Mouse (Mus musculus): Measurements from ENCODE around the gene Tm7sf2. TPM values are rescaled to one million over a fixed set of nuclear protein-coding genes. Genes with fewer than 3 reads are reported as not detected.

Gene Tm7sf2
- total and polyA plus RNA-seq, 3 experiments = 7.6 to 13.1 TPM; not detected in 1

DNA sequence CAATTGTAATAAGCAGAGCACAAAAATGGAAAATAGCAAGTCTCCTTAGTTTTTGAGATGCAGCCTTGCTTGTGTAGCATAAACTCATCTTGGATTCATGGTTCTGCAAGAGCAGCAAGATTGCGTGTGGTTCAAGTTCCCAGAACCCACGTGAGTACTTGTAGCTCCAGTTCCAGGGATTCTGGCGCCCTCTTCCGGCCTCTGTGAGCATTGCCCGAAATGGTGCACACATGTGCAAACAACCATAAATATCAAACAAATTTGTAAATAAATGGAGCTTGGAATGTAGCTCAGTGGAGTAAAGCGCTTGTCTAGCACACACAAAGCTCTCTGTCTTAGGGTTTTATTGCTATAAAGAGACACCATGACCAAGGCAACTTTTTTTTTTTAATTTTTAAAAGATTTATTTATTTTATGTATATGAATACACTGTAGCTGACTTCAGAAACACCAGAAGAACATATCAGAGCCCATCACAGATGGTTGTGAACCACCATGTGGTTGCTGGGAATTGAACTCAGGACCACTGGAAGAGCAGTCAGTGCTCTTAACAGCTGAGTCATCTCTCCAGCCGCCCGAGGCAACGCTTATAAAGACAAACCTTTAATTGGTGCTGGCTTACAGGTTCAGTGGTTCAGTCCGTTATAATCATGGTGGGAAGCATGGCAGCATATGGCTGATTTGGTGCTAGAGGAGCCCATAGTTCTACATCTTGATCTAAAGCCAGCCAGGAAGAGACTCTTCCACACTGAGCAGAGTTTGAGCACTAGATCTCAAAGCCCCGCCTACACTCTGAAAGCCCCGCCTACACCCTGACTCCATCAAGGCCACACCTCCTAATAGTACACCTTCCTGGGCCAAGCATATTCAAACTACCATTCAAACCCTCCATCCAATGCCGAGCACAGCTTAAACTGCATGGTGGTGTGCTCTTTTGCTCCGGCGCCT, 49.8 kb downstream of the Tm7sf2 start (continued):
- TF ChIP-seq USF2 (IDR thresholded peaks at IDR 0.05; ENCODE audit: borderline replicate concordance in 1 of 2, insufficient read depth in 1 of 2, low read depth in 1 of 2, low read length in 2 of 2) (no peak), ZKSCAN1 (IDR thresholded peaks at IDR 0.05; ENCODE audit: low read depth, low read length) (no peak), RAD21 (IDR thresholded peaks at IDR 0.05; ENCODE audit: low read depth, low read length) (peak; percentile 91), MYC (IDR thresholded peaks at IDR 0.05; ENCODE audit: low read depth, low read length) (peak; percentile 96), BHLHE40 (IDR thresholded peaks at IDR 0.05; ENCODE audit: borderline replicate concordance, low read depth, low read length) (peak; percentile 91), NRF1 (IDR thresholded peaks at IDR 0.05; ENCODE audit: insufficient read depth, low read depth, low read length, poor library complexity, severe bottlenecking) (no peak), ZNF384 (IDR thresholded peaks at IDR 0.05; ENCODE audit: low read depth, low read length) (peak; percentile 20; the same call in 1 of the 2 replicates), UBTF (IDR thresholded peaks at IDR 0.05; ENCODE audit: borderline replicate concordance, insufficient read depth, low read depth, low read length) (no peak), GABPA (IDR thresholded peaks at IDR 0.05; ENCODE audit: low read depth, low read length) (no peak), CHD1 (IDR thresholded peaks at IDR 0.05; ENCODE audit: low read depth, low read length) (no peak), JUND (IDR thresholded peaks at IDR 0.05; ENCODE audit: low read depth, low read length) (0 out of 2 replicates have a peak, but pooled peaks have one; percentile 14), ETS1 (IDR thresholded peaks at IDR 0.05; ENCODE audit: low read depth, low read length) (no peak), NELFE (IDR thresholded peaks at IDR 0.05; ENCODE audit: low read depth, low read length) (peak; percentile 50; the same call in 1 of the 2 replicates), MAX (IDR thresholded peaks at IDR 0.05; ENCODE audit: low read length) (peak; percentile 89)

DNA sequence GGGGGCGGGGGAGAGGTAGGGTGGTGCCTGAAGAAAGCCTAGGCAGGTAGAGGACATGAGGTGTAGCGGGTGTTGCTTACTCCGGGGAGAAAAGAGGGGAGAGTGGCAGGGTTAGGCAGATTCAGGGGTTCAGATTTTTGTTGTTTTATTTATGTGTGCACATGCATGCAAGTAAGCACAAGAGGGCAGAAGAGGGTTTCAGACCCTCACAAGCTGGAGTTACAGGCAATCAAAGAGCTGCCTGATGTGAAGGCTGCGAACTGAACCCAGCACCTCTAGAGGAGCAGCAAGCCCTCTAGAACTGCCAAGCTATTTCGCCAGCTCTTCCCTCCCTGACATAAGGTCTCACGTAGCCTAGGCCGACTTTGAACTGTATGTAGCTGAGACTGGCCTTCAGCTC, 51.6 kb downstream of the Tm7sf2 start:
- Histone ChIP-seq H3K36me3 (ENCODE audit: control insufficient read depth in 1 of 2, insufficient read depth in 2 of 2, low read length in 2 of 2) (peaks cover 0 to 15% of the 10 kb centered on the region in 2 experiments; a peak in 2 of 4 replicates), H3K27me3 (ENCODE audit: control insufficient read depth in 1 of 2, insufficient read depth in 2 of 2, low read length in 2 of 2) (no peaks in the 10 kb centered on the region), H3K4me3 (ENCODE audit: control insufficient read depth in 1 of 2, insufficient read depth in 1 of 2, low read depth in 2 of 2, low read length in 2 of 2) (no peak overlapping the region), H3K9ac (ENCODE audit: control insufficient read depth, low read depth, low read length, poor library complexity, severe bottlenecking) (no peak overlapping the region), H3K79me2 (ENCODE audit: control insufficient read depth, insufficient read depth, low read length, poor library complexity) (peaks cover 10% of the 10 kb centered on the region), H3K4me1 (ENCODE audit: control insufficient read depth in 1 of 2, insufficient read depth in 2 of 2, low read length in 2 of 2) (peaks cover 4 to 16% of the 10 kb centered on the region in 2 experiments; a peak in 3 of 4 replicates), H3K27ac (ENCODE audit: control insufficient read depth, low read depth, low read length) (no peak overlapping the region), H3K9me3 (replicated peaks; ENCODE audit: insufficient read depth, low read length) (no peaks in the 10 kb centered on the region)
- peak; percentile 65 for DNase-seq (ENCODE audit: low read depth, low spot score)
- peak; percentile 8 to 47 (median 14); a peak in 3 of 6 replicates for TF ChIP-seq CTCF (IDR thresholded peaks at IDR 0.05 in 2 of 3, conservative IDR thresholded peaks at IDR 0.05 in 1 of 3; ENCODE audit: control insufficient read depth in 1 of 3, insufficient read depth in 1 of 3, low read depth in 2 of 3, low read length in 3 of 3, poor library complexity in 1 of 3, severe bottlenecking in 1 of 3)
- peak; percentile 29 for TF ChIP-seq RAD21 (IDR thresholded peaks at IDR 0.05; ENCODE audit: low read depth, low read length)
- no peak for TF ChIP-seq MAX (IDR thresholded peaks at IDR 0.05; ENCODE audit: low read length)
- TF ChIP-seq SMC3 (IDR thresholded peaks at IDR 0.05; ENCODE audit: low read depth, low read length) = peak; percentile 40

All from MEL (cell line).